8 mouse cellular contexts compared by ENCODE assay signal in genomic region chr4:131267760-131268159, GRCm38 (mm10).
DNase-seq lines count a peak whose midpoint lies in the region; ATAC-seq and TF ChIP-seq lines count a peak whose summit lies in the region.
"Had no signal": no experiment of that assay in that cellular context is flagged by ENCODE, and none has a peak within 500 bp of the region (broad histone marks: within the 10 kb centered on the region; RNA-seq: fewer than 3 reads in every experiment).

No protein-coding gene starts in this region.

- peaks cover 10% of the 10 kb centered on the region; the same call in 1 of the 2 replicates for H3K4me1 ChIP-seq in kidney, embryonic 16.5 days (ENCODE audit: insufficient read depth, low read length)
- H3K4me1 ChIP-seq in lung, postnatal 0 days (ENCODE audit: insufficient read depth, low read depth, low read length): no peaks in the 10 kb centered on the region

- no peak for TF ChIP-seq CTCF in brain, embryonic 14.5 days (IDR thresholded peaks at IDR 0.05; ENCODE audit: borderline replicate concordance, extremely low read depth, insufficient read depth, insufficient read length)
- no peak for TF ChIP-seq CTCF in lung, postnatal 0 days (IDR thresholded peaks at IDR 0.05)

- peak; percentile 58 for DNase-seq in kidney, adult 18-20 months
- DNase-seq in adrenal gland, adult 8-10 months: peak; percentile 77
- peak; percentile 84 for DNase-seq in brain, embryonic 14.5 days (ENCODE audit: low read depth)
- peak; percentile 68 for DNase-seq in lung, postnatal 0 days (ENCODE audit: low spot score)
- DNase-seq in layer of hippocampus, postnatal 25 days (ENCODE audit: extremely low spot score in 1 of 2, low spot score in 1 of 2): no peak
- DNase-seq in spleen, postnatal 4 days (ENCODE audit: low spot score in 2 of 2): no peak

- 0 out of 2 replicates have a peak, but pooled peaks cover 2% of the 10 kb centered on the region for H3K27me3 ChIP-seq in kidney, embryonic 16.5 days (ENCODE audit: insufficient read depth, low read length)
- H3K27me3 ChIP-seq in lung, postnatal 0 days (replicated peaks; ENCODE audit: insufficient read depth, low read length): no peaks in the 10 kb centered on the region

- no peak for ATAC-seq in kidney, embryonic 16.5 days (ENCODE audit: low FRiP score, low TSS enrichment)
- ATAC-seq in lung, postnatal 0 days: no peak

- H3K36me3 ChIP-seq in kidney, embryonic 16.5 days (ENCODE audit: insufficient read depth, low read length): no peaks in the 10 kb centered on the region
- no peaks in the 10 kb centered on the region for H3K36me3 ChIP-seq in lung, postnatal 0 days (ENCODE audit: insufficient read depth, low read length)
- H3K36me3 ChIP-seq: embryonic facial prominence, embryonic 13.5 days had no signal

- WGBS in kidney, embryonic 16.5 days: 32% methylated on average over 10 of the region's 10 CpGs
- WGBS in lung, postnatal 0 days: 17% methylated on average over 10 of the region's 10 CpGs

- TF ChIP-seq EP300 in lung, postnatal 0 days (IDR thresholded peaks at IDR 0.05): no peak

- H3K9ac ChIP-seq in kidney, embryonic 16.5 days (replicated peaks; ENCODE audit: low read length): no peak overlapping the region
- no peak overlapping the region for H3K9ac ChIP-seq in lung, postnatal 0 days (replicated peaks; ENCODE audit: low read depth)
- H3K9ac ChIP-seq: embryonic facial prominence, embryonic 13.5 days had no signal

- no peak overlapping the region for H3K4me2 ChIP-seq in kidney, embryonic 16.5 days (replicated peaks; ENCODE audit: low read depth, low read length)
- no peak overlapping the region for H3K4me2 ChIP-seq in lung, postnatal 0 days (replicated peaks; ENCODE audit: low read depth, low read length)
- H3K4me2 ChIP-seq: embryonic facial prominence, embryonic 13.5 days had no signal

- H3K4me3 ChIP-seq in kidney, embryonic 16.5 days (ENCODE audit: low read length): no peak overlapping the region
- H3K4me3 ChIP-seq in lung, postnatal 0 days (ENCODE audit: low read depth, low read length): no peak overlapping the region
- H3K4me3 ChIP-seq: embryonic facial prominence, embryonic 13.5 days had no signal

- no peak for TF ChIP-seq POLR2A in brain, embryonic 14.5 days (IDR thresholded peaks at IDR 0.05; ENCODE audit: borderline replicate concordance, extremely low read depth, insufficient read depth, insufficient read length, poor library complexity, severe bottlenecking)

- H3K27ac ChIP-seq in kidney, embryonic 16.5 days (ENCODE audit: low read length): no peak overlapping the region
- no peak overlapping the region for H3K27ac ChIP-seq in lung, postnatal 0 days (ENCODE audit: low read length)
- H3K27ac ChIP-seq: embryonic facial prominence, embryonic 13.5 days had no signal

- no peaks in the 10 kb centered on the region for H3K9me3 ChIP-seq in kidney, embryonic 16.5 days (ENCODE audit: low read length)
- H3K9me3 ChIP-seq in lung, postnatal 0 days (ENCODE audit: low read length): no peaks in the 10 kb centered on the region
- H3K9me3 ChIP-seq: embryonic facial prominence, embryonic 13.5 days had no signal

Comparison
In these comparisons a context has a peak if more than half of its experiments do, and no peak if none do; other contexts are left out.
1. DNase-seq: peak in kidney, adult 18-20 months (single experiment), adrenal gland, adult 8-10 months (single experiment), brain, embryonic 14.5 days (single experiment) and lung, postnatal 0 days (single experiment); none in layer of hippocampus, postnatal 25 days (0 of 2) and spleen, postnatal 4 days (0 of 2).